Mouse (Mus musculus) left cerebral cortex, adult 8-10 months (tissue): Measurements from ENCODE around the gene Ttc9b. TPM values are rescaled to one million over a fixed set of nuclear protein-coding genes. Genes with fewer than 3 reads are reported as not detected.
"Not testable (repeated sequence)": the region's sequence is repeated elsewhere in the genome, so short reads cannot be mapped to it uniquely, and the experiment has no call there.

Experiments used
- DNase-seq, 2 experiments: peaks; one replicate each; pipeline ENCODE4 v3.0.0; 2022; ENCODE audit warnings: low spot score in 2 of 2
- total RNA-seq, 4 experiments: library from RNA; stranded (reverse); gene quantifications; 2 replicates each; pipeline ENCODE4 v1.2.4; 2022

The Ttc9b gene
- total RNA-seq, 4 experiments from 2014 or later = 81.9 to 99.6 (median 88.5) TPM

- not testable (repeated sequence) for DNase-seq
These were observed 18.6 kb upstream of the Ttc9b start for GRCm38 (mm10) chr7:27635094-27635493.

- no peak for DNase-seq
These were observed 9.2 kb upstream of the Ttc9b start for GRCm38 (mm10) chr7:27644471-27644870.

- DNase-seq = no peak
These were observed 7.2 kb upstream of the Ttc9b start for GRCm38 (mm10) chr7:27646516-27646915.

- DNase-seq = no peak
These were observed 6.3 kb upstream of the Ttc9b start for GRCm38 (mm10) chr7:27647281-27648002.

GRCm38 (mm10) chr7:27649723-27650122 lies 4.0 kb upstream of the Ttc9b start:
- DNase-seq = no peak

GRCm38 (mm10) chr7:27650949-27651348 lies 2.8 kb upstream of the Ttc9b start:
- peak; percentile 59 to 81 for DNase-seq

- peak; percentile 62 to 63 for DNase-seq
These were observed 1.0 kb downstream of the Ttc9b start for GRCm38 (mm10) chr7:27654607-27655276.

- DNase-seq = peak; percentile 42 to 76
These were observed 1.8 kb downstream of the Ttc9b start for GRCm38 (mm10) chr7:27655545-27655944.

- DNase-seq = no peak
These were observed 2.9 kb downstream of the Ttc9b start for GRCm38 (mm10) chr7:27656600-27656999.

GRCm38 (mm10) chr7:27657824-27658395 lies 4.2 kb downstream of the Ttc9b start:
- no peak for DNase-seq

- no peak for DNase-seq
These were observed 5.3 kb downstream of the Ttc9b start for GRCm38 (mm10) chr7:27658712-27659663.

GRCm38 (mm10) chr7:27662038-27662437 lies 8.3 kb downstream of the Ttc9b start:
- no peak for DNase-seq

GRCm38 (mm10) chr7:27673064-27673574 lies 19.4 kb downstream of the Ttc9b start:
- no peak for DNase-seq

GRCm38 (mm10) chr7:27673575-27674131 lies 19.9 kb downstream of the Ttc9b start:
- no peak for DNase-seq

- DNase-seq = no peak
These were observed 20.4 kb downstream of the Ttc9b start for GRCm38 (mm10) chr7:27674195-27674521.

GRCm38 (mm10) chr7:27674522-27675221 lies 21.0 kb downstream of the Ttc9b start, which contains the start of gene Map3k10:
Gene Map3k10, minus strand, starts transcription at chr7:27674598.
- DNase-seq = peak; percentile 93 to 96

GRCm38 (mm10) chr7:27675222-27675612 lies 21.5 kb downstream of the Ttc9b start:
- DNase-seq = no peak

GRCm38 (mm10) chr7:27683218-27683617 lies 29.5 kb downstream of the Ttc9b start:
- DNase-seq = no peak

- no peak for DNase-seq
These were observed 31.5 kb downstream of the Ttc9b start for GRCm38 (mm10) chr7:27685220-27685619.

GRCm38 (mm10) chr7:27685681-27686080 lies 32.0 kb downstream of the Ttc9b start:
- no peak for DNase-seq
